Mouse (Mus musculus): Measurements from ENCODE around the gene Pnp2. TPM values are rescaled to one million over a fixed set of nuclear protein-coding genes. Genes with fewer than 3 reads are reported as not detected.
"Not testable (repeated sequence)": the region's sequence is repeated elsewhere in the genome, so short reads cannot be mapped to it uniquely, and the experiment has no call there.

Gene Pnp2
- 0.56 and 0.98 TPM in 2 replicates for polyA plus RNA-seq (2015; fragmentation: Nextera tagmentation; extraction: Ambion mirVana)

DNA sequence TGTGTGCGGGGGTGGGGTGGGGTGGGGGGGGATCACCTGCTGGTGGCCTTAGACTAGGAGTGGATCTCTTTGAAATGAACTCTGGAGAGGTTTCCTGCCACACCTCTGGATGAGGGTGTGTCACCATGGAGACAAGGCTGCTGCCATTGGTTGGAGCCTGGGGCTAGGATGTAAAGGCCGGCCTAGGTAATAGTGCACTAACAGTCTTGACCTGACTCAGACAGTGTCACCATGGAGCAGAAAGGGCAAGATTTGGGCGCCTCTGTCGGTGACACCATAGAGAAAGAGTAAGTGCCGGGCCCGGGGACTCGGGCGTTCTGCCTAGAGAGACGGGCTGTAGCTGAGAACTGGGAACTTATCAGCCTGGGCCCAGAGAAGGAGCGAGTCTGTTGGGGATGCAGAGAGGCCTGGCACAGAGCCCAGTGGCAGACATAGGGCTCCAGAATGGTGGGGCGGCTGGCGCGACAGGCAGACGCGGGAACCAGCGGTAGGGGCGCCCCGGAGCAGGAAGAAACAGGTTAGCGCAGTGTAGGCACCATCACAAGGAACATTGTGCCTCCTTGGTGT is at the start of gene Pnp2:
Gene Pnp2 (plus strand): TSS at position 51 of the 567 bp plus-strand sequence.
- not testable (repeated sequence) for H3K4me1 ChIP-seq (ENCODE audit: control insufficient read depth, insufficient read depth, low read depth, low read length); H3K27ac ChIP-seq (ENCODE audit: low read depth, low read length); H3K9me3 ChIP-seq (ENCODE audit: control insufficient read depth, low read length); H3K27me3 ChIP-seq (replicated peaks; ENCODE audit: control insufficient read depth, insufficient read depth, low read length); H3K36me3 ChIP-seq (ENCODE audit: control insufficient read depth, insufficient read depth, low read length)
- Histone ChIP-seq H3K4me2 (ENCODE audit: low read length) (peak within 1 kb of the TSS; percentile 44), H3K4me3 (ENCODE audit: low read length) (0 out of 2 replicates have a peak within 1 kb of the TSS, but pooled peaks have one; percentile 11), H3K9ac (ENCODE audit: low read depth, low read length) (peak within 1 kb of the TSS; percentile 14; the same call in 1 of the 2 replicates)
- peak; percentile 94 for ATAC-seq
- WGBS, result 9% methylated on average over 19 of the region's 19 CpGs

GRCm38 (mm10) chr14:50908126-50908525 is 47.7 kb upstream of the Pnp2 start:
- 82% methylated on average over 4 of the region's 4 CpGs for WGBS
- Histone ChIP-seq H3K9ac (ENCODE audit: low read depth, low read length) (no peak overlapping the region), H3K4me2 (ENCODE audit: low read length) (no peak overlapping the region), H3K4me1 (ENCODE audit: control insufficient read depth, insufficient read depth, low read depth, low read length) (peaks cover 2% of the 10 kb centered on the region; the same call in 1 of the 2 replicates), H3K9me3 (ENCODE audit: control insufficient read depth, low read length) (no peaks in the 10 kb centered on the region), H3K27me3 (replicated peaks; ENCODE audit: control insufficient read depth, insufficient read depth, low read length) (no peaks in the 10 kb centered on the region), H3K27ac (ENCODE audit: low read depth, low read length) (no peak overlapping the region), H3K4me3 (ENCODE audit: low read length) (no peak overlapping the region), H3K36me3 (ENCODE audit: control insufficient read depth, insufficient read depth, low read length) (peaks cover 6% of the 10 kb centered on the region; the same call in 1 of the 2 replicates)
- ATAC-seq, result no peak

- H3K4me3 ChIP-seq (ENCODE audit: low read length), result no peak overlapping the region
- no peaks in the 10 kb centered on the region for H3K4me1 ChIP-seq (ENCODE audit: control insufficient read depth, insufficient read depth, low read depth, low read length)
- WGBS, result 62% methylated on average over 3 of the region's 3 CpGs
- H3K9me3 ChIP-seq (ENCODE audit: control insufficient read depth, low read length), result no peaks in the 10 kb centered on the region
- no peak for ATAC-seq
- H3K27me3 ChIP-seq (replicated peaks; ENCODE audit: control insufficient read depth, insufficient read depth, low read length), result no peaks in the 10 kb centered on the region
- H3K36me3 ChIP-seq (ENCODE audit: control insufficient read depth, insufficient read depth, low read length), result peaks cover 20% of the 10 kb centered on the region
- H3K9ac ChIP-seq (ENCODE audit: low read depth, low read length), result no peak overlapping the region
- no peak overlapping the region for H3K4me2 ChIP-seq (ENCODE audit: low read length)
- H3K27ac ChIP-seq (ENCODE audit: low read depth, low read length), result no peak overlapping the region
Measured at GRCm38 (mm10) chr14:50911356-50911755, 44.4 kb upstream of the Pnp2 start.

DNA sequence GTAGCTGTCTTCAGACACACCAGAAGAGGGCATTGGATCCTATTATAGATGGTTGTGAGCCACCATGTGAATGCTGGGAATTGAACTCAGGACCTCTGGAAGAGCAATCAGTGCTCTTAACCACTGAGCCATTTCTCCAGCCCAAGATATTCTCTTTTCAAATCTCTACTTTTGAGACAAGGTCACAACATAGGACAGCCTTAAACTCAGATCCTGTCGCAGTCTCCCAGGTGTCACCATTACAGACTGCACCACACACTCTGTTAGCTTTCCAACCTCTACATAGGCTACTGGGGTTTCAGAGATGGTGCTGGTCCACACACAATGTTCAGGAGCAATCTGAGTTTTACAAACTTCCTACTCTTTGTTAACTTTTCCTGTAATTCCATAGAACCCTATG is 32.4 kb upstream of the Pnp2 start:
- Histone ChIP-seq H3K4me1 (ENCODE audit: control insufficient read depth, insufficient read depth, low read depth, low read length) (peaks cover 17% of the 10 kb centered on the region), H3K4me2 (ENCODE audit: low read length) (peak overlapping the region; percentile 79), H3K4me3 (ENCODE audit: low read length) (peak overlapping the region; percentile 85; the same call in 1 of the 2 replicates), H3K36me3 (ENCODE audit: control insufficient read depth, insufficient read depth, low read length) (peaks cover 19% of the 10 kb centered on the region)
- H3K27me3 ChIP-seq (replicated peaks; ENCODE audit: control insufficient read depth, insufficient read depth, low read length); H3K9me3 ChIP-seq (ENCODE audit: control insufficient read depth, low read length); ATAC-seq; H3K27ac ChIP-seq (ENCODE audit: low read depth, low read length); H3K9ac ChIP-seq (ENCODE audit: low read depth, low read length): not testable (repeated sequence)
- 84% methylated on average over 1 of the region's 1 CpGs for whole genome bisulfite sequencing

- peak; percentile 97 for ATAC-seq
- H3K4me2 ChIP-seq (ENCODE audit: low read length), result peak within 1 kb of the TSS; percentile 95
- no peaks in the 10 kb centered on the region for H3K27me3 ChIP-seq (replicated peaks; ENCODE audit: control insufficient read depth, insufficient read depth, low read length)
- H3K4me1 ChIP-seq (ENCODE audit: control insufficient read depth, insufficient read depth, low read depth, low read length), result peaks cover 22% of the 10 kb centered on the region
- peak within 1 kb of the TSS; percentile 82 for H3K27ac ChIP-seq (ENCODE audit: low read depth, low read length)
- H3K9ac ChIP-seq (ENCODE audit: low read depth, low read length), result peak within 1 kb of the TSS; percentile 80
- 0% methylated on average over 51 of the region's 57 CpGs for WGBS
- no peaks in the 10 kb centered on the region for H3K9me3 ChIP-seq (ENCODE audit: control insufficient read depth, low read length)
- peaks cover 22% of the 10 kb centered on the region for H3K36me3 ChIP-seq (ENCODE audit: control insufficient read depth, insufficient read depth, low read length)
- H3K4me3 ChIP-seq (ENCODE audit: low read length), result peak within 1 kb of the TSS; percentile 85
Measured at GRCm38 (mm10) chr14:50924281-50925064, 31.3 kb upstream of the Pnp2 start, which contains the start of the genes Osgep and Apex1. Osgep (minus strand) TSS chr14:50924893. Apex1 (plus strand) TSS chr14:50924968.

GRCm38 (mm10) chr14:50925111-50925920 is 30.5 kb upstream of the Pnp2 start:
- peaks cover 28% of the 10 kb centered on the region for H3K4me1 ChIP-seq (ENCODE audit: control insufficient read depth, insufficient read depth, low read depth, low read length)
- peaks cover 22% of the 10 kb centered on the region for H3K36me3 ChIP-seq (ENCODE audit: control insufficient read depth, insufficient read depth, low read length)
- ATAC-seq, result peak; percentile 66
- H3K9ac ChIP-seq (ENCODE audit: low read depth, low read length), result peak overlapping the region; percentile 80
- H3K4me3 ChIP-seq (ENCODE audit: low read length), result peak overlapping the region; percentile 85
- peak overlapping the region; percentile 82 for H3K27ac ChIP-seq (ENCODE audit: low read depth, low read length)
- no peaks in the 10 kb centered on the region for H3K9me3 ChIP-seq (ENCODE audit: control insufficient read depth, low read length)
- H3K4me2 ChIP-seq (ENCODE audit: low read length), result peak overlapping the region; percentile 95
- 1% methylated on average over 38 of the region's 38 CpGs for WGBS
- no peaks in the 10 kb centered on the region for H3K27me3 ChIP-seq (replicated peaks; ENCODE audit: control insufficient read depth, insufficient read depth, low read length)

DNA sequence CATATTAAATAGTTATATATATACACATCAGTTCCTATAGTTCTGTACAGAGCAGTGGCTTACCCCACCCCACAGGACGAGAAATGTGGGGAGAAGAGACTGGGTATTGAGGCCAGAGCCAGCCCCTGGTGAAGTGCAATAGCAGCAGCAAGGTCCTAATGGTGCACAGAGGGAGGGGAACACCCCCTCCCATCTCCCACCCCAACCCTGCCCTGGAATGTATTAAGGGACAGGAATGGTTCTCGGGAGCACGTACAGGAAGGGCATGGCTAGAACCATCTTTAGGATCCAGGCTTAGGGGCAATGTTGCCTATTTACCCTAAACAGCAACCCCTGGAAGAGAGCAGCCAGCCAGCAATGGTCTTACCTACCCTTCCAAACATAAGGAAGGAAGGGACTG is 28.4 kb upstream of the Pnp2 start:
- peaks cover 31% of the 10 kb centered on the region for H3K4me1 ChIP-seq (ENCODE audit: control insufficient read depth, insufficient read depth, low read depth, low read length)
- ATAC-seq, result no peak
- H3K9me3 ChIP-seq (ENCODE audit: control insufficient read depth, low read length), result no peaks in the 10 kb centered on the region
- no peak overlapping the region for H3K4me2 ChIP-seq (ENCODE audit: low read length)
- H3K27ac ChIP-seq (ENCODE audit: low read depth, low read length), result no peak overlapping the region
- H3K27me3 ChIP-seq (replicated peaks; ENCODE audit: control insufficient read depth, insufficient read depth, low read length), result no peaks in the 10 kb centered on the region
- peaks cover 22% of the 10 kb centered on the region for H3K36me3 ChIP-seq (ENCODE audit: control insufficient read depth, insufficient read depth, low read length)
- H3K4me3 ChIP-seq (ENCODE audit: low read length), result no peak overlapping the region
- no peak overlapping the region for H3K9ac ChIP-seq (ENCODE audit: low read depth, low read length)
- 73% methylated on average over 3 of the region's 3 CpGs for WGBS

DNA sequence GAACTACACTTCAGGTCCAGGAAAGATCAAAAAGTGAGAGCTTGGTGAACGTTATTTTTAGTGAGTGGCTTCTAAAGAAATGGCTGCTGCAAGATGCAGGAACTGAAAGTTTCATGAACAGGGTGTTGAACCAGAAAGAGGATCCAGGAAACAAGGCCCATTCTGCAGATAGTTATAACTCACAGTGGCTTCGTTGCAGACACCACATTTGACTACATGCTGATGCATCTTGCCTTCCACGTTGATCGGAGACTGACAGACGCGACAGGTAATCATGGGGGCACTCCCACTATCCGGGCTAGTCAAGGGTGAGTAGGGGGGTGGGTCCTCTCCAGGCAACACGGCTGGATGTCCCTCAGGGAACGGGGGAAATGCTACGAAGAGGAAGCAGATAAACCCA is 25.8 kb upstream of the Pnp2 start:
- H3K4me3 ChIP-seq (ENCODE audit: low read length), result peak overlapping the region; percentile 90
- peaks cover 22% of the 10 kb centered on the region for H3K36me3 ChIP-seq (ENCODE audit: control insufficient read depth, insufficient read depth, low read length)
- no peaks in the 10 kb centered on the region for H3K9me3 ChIP-seq (ENCODE audit: control insufficient read depth, low read length)
- peak overlapping the region; percentile 91 for H3K27ac ChIP-seq (ENCODE audit: low read depth, low read length)
- WGBS, result 14% methylated on average over 10 of the region's 10 CpGs
- H3K27me3 ChIP-seq (replicated peaks; ENCODE audit: control insufficient read depth, insufficient read depth, low read length), result no peaks in the 10 kb centered on the region
- peak overlapping the region; percentile 88 for H3K4me2 ChIP-seq (ENCODE audit: low read length)
- H3K9ac ChIP-seq (ENCODE audit: low read depth, low read length), result peak overlapping the region; percentile 98
- ATAC-seq, result no peak
- peaks cover 24% of the 10 kb centered on the region for H3K4me1 ChIP-seq (ENCODE audit: control insufficient read depth, insufficient read depth, low read depth, low read length)
